In genomic region chr19:40314252-40314651, GRCm38 (mm10) we compare ENCODE assay signal across 20 mouse cellular contexts.
"Had no signal": no experiment of that assay in that cellular context is flagged by ENCODE, and none has a peak within 500 bp of the region (broad histone marks: within the 10 kb centered on the region; RNA-seq: fewer than 3 reads in every experiment).

No protein-coding gene starts in this region.

- H3K9ac ChIP-seq: liver, embryonic 13.5 days; midbrain, embryonic 13.5 days; neural tube, embryonic 13.5 days had no signal

- H3K27ac ChIP-seq: left cerebral cortex, adult 2 months; liver, embryonic 13.5 days; midbrain, embryonic 10.5 days; midbrain, embryonic 13.5 days; neural tube, embryonic 13.5 days had no signal

- H3K27me3 ChIP-seq: liver, embryonic 13.5 days; midbrain, embryonic 13.5 days; neural tube, embryonic 13.5 days had no signal

- H3K4me3 ChIP-seq: left cerebral cortex, adult 2 months; liver, embryonic 13.5 days; megakaryocyte, embryonic 14.5 days; midbrain, embryonic 10.5 days; midbrain, embryonic 13.5 days; myocyte; neural tube, embryonic 13.5 days had no signal

- H3K9me3 ChIP-seq: liver, embryonic 13.5 days; megakaryocyte, embryonic 14.5 days; midbrain, embryonic 10.5 days; midbrain, embryonic 13.5 days; neural tube, embryonic 13.5 days had no signal

- H3K4me2 ChIP-seq: liver, embryonic 13.5 days; midbrain, embryonic 13.5 days; neural tube, embryonic 13.5 days had no signal

- H3K4me1 ChIP-seq: midbrain, embryonic 13.5 days; neural tube, embryonic 13.5 days had no signal

- DNase-seq: kidney, adult 11 months; kidney, postnatal 25 days; layer of hippocampus, postnatal 36 days; liver, embryonic 13.5 days; lung, adult 2 months; lung, postnatal 10 days; lung, postnatal 36 days; retina, postnatal 1 day; right cerebral cortex, postnatal 25 days; spleen, adult 18-20 months; thymus, adult 18-20 months; thymus, postnatal 36 days had no signal

- ATAC-seq: inflammation-experienced regulatory T-cells, adult 6 months; midbrain, embryonic 13.5 days; midbrain, embryonic 16.5 days had no signal
